Mouse (Mus musculus): Measurements from ENCODE around the gene Nutf2-ps1.
A peak's percentile ranks its signal among the peaks of the same experiment; 100 is the strongest.

Nutf2-ps1 gene

DNA sequence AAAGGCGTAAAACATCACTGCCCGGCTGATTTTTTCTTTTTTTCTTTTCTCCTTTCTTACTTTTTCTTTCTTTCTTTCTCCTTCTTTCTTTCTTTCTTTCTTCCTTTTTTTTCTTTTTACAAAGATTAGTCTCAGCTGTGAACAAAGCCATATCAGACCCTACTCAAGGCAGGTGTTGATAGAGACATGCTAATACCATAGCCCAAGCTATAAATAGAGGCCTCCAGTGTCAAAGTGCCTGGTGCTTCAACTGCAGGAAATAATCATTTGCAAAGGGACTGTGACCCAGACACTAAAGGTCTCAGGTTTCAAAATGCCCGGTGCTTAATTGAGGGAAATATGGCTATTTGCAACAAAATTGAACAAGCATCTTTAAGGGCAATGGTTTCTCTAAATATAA, 20.3 kb downstream of the Nutf2-ps1 start:
- DNase-seq, result no peak

DNA sequence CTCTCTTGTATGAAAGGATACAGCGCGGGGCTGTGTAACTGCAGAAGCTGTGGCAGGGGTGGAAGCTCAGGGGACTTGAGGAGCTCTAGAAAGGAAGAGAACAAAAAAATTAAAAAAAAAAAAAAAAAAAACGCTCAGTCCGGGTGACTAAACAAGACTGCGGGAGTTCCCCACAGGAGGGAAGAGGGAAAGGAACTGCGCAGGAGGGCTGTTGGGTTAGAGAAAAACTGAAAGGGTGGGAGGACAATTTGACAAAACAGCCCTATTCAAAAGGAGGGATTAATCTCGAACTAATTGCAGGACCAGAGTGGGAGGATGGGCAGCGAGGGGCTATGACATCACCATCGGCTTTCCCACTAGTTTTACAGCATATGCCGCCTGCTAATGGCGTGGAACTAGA, 21.0 kb downstream of the Nutf2-ps1 start:
- no peak for DNase-seq

DNA sequence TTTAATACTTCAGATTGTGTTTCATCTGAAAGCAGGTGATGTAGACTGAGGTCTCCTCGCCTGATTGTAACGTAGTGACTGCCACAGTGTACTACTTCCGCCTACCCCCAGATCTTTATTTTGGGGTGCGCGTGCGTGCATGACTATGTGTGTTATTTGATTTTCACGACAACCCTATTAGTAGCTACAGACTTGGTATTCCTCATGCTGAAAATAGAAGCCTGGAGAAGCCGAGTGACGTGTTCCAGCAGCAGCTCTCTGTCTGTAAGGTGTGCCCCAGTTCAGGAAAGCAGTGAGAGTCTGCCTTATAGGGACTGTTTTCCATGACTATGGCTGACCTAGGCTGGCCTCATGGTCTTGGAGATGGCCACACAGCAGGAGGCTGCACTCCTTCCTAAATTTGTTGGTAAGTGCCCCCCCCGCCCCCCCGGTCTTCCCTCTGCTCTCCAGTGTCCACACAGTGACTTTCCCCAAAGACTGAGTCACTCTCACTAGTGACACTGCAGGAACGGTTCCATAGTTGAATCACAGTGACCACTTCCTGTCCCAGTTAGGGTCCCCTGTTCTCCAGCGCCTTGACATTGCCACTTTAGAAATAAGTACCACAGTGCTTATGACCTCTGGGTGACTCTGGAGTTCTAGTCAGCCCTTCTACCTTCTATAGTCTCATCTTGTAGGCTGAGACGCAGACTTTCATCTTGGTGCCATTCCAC, 23.1 kb downstream of the Nutf2-ps1 start:
- DNase-seq, result no peak

DNA sequence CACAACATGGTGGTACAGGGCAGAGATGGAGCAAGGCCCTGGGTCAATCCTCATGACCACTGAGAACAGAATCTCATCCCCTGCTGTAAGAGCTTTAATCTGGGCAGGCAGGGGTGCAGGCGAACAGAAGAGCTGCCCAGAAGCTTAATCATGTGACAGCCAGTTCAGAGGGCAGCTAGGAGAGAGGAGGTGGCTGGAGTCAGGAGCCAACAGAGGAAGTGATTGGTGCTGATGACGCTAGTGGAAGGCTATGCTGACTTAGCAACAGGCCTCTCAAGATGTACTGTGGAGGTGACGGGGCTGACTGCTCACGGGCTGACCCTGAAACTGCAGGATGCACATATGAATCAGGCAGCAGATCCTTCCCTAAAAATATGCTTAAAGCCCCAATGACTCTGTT, 24.7 kb downstream of the Nutf2-ps1 start:
- no peak for DNase-seq

DNA sequence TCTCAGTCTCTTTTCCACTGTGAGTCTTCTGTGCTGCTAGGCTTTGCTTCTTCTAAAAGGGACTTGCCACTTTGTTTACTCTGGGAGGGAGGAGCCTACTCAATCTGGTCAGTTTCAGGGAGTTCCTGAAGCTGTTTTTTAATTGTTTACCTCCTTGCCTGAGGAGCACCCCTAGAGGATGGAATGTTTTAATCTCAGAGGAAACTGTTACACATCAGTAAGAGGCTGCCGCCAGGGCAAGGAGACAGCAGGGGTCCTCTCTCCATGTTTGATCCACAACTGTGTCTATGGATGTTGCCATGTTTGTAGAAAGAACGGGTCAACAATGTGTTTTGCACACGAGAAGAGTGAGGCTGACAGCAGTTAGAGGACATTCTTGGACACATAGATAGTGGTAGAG, 28.4 kb downstream of the Nutf2-ps1 start:
- no peak for DNase-seq

DNA sequence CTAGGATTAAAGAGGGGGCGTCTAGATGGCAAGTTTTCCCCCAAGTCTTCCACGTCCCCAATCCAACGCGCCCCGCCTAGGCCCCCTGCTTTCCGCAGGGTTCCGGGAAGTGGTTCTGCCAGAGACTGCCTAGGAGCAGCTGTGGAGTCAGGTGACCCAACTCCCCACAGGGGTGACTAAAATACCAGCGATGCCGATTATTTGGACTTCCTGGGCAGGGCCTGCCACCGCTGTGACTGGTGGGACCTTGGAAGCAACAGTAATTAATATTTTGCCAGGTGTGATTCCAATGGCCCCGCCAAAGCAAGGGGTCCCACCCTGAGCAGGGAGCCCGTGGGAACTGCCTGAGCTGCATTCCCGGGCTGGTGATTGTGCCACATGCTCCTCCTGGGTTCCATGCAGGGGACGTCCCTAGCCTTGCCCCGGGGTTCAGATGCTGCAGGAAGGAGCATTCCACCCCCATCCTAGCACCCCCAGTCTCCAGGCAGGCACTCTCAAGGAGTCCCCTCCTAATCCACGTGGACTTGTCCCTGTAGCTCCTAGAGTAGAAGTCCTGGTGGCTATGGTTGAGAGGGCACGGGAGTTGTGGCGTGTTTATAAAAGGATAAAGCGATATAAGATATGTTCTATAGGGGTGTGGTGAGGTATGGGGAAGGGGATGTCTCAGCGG, 31.5 kb downstream of the Nutf2-ps1 start:
- no peak for DNase-seq

DNA sequence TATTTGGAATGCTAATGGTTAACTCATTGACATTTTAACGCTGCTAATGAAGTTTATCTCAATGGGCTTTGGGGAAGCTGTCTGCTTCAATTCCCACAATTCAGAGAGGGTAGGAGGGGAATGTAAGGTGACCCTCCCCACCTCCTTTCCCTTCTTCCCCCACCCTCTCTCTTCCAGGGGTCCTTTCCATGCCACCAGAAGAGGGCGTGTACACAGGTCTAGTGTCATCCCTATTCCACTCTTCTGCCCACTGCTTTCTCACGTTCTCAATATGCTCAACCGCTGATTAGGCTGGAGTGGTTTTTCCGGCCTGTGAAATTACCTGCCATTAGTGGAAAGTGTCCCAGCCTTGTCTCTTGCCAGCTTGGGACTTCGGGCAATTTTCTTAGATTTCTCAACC, 32.0 kb downstream of the Nutf2-ps1 start:
- no peak for DNase-seq

DNA sequence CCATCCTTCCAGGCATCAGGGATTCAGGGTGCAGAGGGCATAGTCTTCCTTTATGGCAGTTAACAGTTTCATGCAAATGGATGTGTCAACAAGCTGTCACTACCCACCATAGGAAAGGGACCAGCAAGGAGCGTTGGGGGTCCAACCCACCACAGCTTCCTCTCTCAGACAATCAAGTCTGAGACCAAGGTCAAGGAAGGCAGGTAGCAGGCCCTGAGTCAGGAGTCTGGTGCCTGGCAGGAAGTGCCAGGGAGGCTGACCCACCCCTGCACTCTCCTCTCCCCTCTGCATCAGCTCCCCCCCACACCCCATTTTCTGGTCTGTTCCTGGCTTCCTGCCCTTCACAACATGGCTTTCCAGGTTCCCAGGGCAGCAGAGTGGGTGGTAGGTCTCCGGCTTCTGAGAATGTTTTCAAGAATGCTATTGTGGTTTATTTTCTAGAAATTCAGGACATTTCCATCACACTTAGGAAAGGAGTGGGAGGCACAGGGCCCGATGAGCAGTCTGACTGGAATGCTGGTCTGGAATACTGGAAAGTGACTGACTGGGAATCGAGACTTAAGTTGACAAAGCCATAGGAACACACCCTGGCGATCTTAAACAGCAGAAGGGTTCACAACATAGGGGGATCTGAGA, 33.8 kb downstream of the Nutf2-ps1 start:
- no peak for DNase-seq

DNA sequence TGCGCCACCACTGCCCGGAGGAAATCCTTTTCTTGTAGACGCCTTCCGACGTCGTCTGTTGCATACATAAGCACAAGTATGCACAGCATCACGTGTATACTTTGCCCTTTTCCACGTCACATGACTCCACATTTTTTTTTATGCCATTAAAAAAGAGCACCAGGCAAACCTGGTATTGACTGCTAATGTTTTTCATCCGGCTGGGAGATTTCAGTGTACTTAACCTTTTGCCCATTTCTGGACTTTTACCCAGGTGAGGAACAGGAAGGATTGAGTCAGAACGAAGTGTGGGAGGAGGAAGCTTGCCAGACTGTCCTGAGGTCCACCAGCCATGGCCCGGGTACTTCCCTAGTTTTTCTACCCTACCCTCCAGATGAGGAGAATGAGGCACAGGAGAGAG, 34.5 kb downstream of the Nutf2-ps1 start:
- no peak for DNase-seq

DNA sequence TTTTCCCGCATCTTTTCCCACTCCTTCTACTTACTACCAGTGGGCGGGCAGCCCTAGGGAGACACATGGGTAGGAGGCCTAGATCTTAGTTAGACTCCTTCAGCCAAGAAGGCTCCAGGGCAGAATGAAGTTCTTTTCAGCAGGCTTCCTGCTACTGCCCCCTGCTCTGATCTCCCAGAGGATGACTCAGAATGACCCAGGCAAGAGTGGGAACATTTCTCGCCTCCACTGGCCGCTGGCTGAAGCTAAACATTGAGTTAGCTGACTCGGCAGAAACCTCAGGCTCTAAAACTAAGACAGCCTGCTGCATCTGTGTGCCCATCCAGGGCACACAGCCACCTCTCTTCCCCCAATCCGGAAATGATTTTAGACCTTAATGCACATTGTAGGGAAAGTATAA, 36.1 kb downstream of the Nutf2-ps1 start:
- no peak for DNase-seq

DNA sequence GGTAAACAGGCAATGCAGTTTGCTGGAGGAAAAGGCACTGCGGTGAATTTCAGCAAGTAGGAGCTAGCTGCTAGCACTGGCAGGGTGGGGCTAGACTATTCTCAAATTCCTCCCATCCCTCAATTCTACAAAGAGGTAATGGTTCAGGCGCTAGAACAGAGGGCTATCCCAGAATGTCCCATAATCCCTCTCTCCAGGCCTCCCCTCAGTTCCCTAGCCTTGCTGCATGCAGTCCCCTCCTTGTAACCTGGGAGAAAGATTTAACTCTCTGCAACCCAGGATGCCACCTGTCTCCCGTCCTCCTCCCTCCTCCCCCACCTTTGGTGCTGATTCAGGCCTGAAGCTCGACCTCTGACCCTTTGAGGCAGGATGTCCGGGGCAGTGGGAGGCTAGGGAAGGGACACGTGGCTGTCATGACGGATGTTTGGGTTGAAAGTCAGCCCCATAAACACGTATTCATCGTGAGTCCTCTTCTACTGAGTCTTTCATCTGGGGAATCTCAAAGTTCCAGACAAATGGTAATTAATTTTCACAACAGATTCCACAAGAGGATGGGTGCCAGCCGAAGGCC, 36.6 kb downstream of the Nutf2-ps1 start:
- no peak for DNase-seq

DNA sequence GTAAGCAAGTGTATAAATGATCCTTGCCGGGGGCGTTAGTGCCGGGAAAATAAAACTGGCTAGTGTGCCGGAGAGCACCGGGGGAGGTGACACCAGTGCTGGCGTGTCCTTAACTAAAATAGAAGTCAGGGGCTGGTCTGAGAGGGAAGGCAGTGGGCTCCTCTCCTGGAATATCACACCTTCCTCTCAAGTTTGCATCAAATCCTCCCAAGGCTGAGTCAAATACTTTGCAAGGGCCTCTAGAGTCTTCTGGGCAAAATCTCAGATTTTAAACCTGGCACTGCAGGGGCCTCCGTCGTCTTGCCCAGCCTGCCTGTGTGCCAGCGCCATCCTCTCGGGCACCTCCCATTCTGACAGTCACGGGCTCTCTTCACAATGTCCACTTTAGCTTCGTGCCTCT, 37.9 kb downstream of the Nutf2-ps1 start:
- no peak for DNase-seq

DNA sequence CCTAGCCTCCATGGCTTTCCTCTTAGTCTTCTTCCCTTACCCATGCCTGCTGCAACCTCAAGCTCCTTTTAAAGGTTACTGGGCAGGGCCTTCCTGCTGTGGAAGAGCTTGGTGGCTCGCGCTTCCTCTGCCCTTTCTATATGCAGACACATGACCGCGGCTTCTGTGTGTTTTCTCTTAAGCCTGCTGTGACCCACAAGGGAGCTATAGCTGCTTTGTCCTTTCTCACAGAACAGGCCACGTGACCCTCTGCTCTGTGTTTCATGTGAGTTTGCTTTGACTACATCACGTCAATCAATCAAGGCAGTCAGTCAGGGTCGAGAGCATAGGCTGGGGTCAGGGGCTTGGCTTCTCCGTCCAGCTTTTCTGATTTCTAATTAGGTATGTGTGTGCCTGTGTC, 41.3 kb downstream of the Nutf2-ps1 start:
- no peak for DNase-seq

DNA sequence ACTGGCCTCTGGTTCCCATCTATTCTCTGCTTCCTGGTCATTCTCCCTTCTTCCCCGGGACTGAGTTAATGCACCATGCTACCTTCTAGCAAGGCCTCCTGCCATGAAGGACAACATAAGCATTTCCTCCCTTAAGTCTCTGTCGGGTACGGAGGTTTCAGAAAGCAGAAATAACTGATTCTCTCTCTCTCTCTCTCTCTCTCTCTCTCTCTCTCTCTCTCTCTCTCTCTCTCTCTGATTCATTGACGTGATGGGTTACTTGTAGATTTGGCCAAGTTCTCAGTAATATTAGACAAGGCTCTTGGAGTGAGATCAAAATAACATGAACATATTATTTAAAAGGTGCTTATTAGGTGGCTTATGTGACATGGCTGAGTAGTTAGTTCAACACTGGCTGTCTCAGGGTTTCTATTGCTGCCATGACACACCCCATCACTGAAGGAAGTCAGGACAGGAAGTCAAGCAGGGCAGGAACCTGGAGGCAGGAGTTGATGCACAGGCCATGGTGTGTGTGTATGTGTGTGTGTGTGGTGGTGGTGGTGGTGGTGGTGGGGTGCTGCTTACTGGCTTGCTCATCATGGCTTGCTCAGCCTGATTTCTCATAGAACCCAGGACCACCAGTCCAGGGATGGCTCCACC, 43.8 kb downstream of the Nutf2-ps1 start:
- no peak for DNase-seq

DNA sequence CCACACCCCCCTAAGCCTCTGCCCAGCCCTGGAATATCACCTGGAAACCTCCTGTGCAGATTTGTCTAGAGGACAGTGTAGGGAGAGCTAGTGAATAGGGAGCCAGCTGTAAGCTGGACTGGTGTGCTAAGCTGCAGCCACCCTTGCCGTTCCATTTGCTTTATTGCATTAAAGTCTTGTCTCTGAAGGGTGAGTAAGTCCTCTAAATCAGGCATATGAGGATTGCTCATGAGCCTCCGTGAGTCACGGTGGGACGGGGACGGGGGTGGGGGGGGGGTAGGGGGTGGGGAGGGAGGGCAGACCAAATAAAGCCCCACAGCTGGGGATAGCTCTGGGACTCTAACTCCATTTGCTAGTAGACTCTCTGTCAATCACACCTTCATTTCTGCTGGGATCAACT, 45.3 kb downstream of the Nutf2-ps1 start:
- DNase-seq, result no peak

DNA sequence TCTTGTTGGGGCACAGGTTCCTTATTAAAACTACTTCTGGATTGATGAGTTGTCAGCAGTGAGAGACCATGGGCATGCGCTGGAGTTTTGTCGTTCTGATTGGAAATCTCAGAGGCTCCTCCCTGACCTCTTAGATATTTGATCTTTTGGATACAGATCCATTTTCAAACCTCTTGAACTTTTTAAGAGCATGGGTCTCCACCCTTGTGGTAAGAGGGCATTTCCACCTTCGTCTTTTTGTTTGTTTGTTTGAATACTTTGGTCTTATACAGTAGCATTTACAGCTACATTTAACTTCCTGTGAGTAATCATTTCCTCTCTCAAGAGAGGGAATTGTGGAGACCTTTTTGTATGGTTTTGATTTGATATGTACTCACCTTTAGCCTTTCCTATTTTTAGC, 49.6 kb downstream of the Nutf2-ps1 start:
- no peak for DNase-seq

DNA sequence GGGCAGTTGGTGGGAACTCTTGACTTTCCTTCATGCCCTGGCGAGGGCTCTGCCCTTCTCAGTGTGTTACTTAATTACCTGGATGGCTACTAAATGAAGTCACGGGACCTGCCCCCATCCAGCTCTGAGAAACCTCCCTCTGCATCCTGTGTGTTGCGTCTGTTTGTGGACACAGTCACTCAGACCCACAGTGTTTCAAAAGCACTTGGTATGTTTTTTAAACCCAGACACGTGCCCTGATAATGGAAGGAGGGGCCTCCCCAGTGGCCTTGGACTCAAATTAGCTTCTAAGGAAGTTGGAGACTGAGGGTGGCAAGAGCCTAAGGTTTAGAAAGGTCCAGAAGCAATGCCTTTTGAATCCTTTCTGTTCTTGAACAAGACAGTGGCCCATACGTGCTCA, 50.1 kb downstream of the Nutf2-ps1 start:
- peak; percentile 73 for DNase-seq

Measured in lung, postnatal 36 days (tissue).